Mouse (Mus musculus) ovary, postnatal 14 days (tissue): Measurements from ENCODE around the gene Daam2.

ENCODE experiments used
- DNase-seq: peaks from one replicate; pipeline ENCODE4 v3.0.0; 2022; ENCODE audit warnings: low spot score

Daam2 gene

DNA sequence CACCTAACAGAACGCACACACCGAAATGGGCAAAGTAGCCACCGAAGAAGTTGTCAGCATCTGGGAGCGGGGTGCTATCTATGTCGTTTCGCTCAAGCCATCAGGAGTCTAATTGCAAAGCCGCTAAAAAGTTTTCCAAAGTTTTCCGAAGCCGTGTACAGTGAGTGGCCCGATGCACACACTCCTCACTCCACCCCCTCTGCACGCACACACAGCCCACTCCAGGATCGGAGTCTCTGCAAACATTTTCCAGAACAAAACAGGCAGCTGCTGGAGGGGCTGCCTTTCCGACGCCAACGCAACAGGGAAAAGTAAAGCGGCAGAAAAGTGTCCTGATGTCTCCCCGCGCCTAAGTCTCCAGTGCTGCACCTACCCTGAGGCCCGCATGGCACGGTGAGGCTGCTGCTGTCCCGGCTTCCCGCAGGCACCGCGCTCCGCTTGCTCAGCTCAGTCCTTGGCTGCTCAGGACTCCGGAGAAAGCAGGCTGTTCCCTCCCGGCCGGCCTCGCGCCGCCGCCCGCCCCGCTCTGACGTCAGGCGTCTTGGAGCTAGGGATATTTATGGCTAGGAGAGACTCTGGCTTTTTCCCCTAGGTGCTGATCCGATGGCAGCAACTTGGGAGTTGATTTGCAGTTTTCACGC lies at the start of gene Daam2:
Daam2 (minus strand) TSS at position 514 of the 641 bp plus-strand sequence.
- peak; percentile 75 for DNase-seq

DNA sequence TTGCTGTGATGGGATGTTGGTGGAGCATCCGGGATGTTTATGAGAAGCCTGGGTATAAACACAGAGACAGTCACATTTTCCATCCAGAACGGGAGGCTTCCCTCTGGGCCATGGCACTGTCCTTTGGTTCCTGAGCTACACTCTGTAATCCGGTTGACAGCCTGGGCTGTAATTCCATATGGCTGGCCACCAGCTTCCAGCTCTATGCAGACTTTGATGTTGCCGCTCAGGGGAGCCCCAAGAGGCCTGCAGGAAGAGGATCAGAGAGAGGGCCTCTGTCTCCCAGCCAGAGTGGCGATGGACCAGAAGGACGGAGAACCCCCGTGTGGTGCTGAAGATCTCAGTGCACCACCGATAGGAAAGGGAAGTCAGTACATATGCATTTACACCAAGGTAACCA lies 46.2 kb upstream of the Daam2 start:
- DNase-seq: no peak

DNA sequence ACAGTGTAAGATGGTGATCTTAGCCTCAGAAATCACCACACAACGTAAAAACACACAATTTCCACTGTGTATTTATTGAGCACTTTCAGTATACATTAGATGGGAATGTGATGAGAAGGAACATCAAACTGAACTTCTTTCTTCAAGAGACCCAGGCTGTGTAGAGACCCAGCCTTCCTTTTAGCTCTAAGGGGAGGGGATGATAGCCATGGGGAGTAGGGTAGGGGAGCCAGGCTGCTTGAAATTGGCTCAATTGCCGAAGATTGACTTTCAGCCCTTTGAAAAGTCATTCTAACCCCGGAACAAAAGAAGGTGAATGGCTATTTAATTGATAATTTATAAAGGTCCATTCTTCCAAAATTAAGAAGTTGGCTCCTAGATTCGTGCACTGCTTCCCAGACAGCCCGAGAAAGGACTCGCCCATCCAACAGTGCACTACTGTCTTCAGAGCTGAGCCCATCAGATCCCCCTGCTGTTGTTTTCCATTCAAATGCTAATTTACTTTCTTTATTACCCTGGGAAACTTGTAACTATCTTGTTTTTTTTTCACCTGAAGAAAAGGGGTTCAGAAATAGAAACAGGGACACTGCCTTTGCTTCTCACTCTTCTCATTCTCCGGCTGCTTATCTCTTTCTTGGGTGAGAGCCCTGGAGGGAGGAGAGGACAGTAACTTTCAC lies 43.3 kb upstream of the Daam2 start:
- no peak for DNase-seq

DNA sequence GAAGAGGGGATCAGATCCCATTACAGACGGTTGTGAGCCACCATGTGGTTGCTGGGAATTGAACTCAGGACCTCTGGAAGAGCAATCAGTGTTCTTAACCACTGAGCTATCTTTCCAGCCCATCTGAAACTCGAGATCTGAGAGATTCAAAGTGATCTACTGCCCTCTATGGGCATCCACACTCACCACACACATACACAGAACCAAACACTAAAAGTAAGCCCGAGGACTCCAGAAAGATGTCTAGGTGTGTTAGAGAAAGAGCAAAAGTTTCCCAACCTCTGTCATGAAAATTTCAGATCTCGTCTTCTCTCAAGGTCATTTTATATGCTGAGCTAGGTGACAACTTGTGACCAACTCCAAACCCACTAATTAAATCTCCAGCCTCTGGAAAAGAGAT lies 41.3 kb upstream of the Daam2 start:
- no peak for DNase-seq

DNA sequence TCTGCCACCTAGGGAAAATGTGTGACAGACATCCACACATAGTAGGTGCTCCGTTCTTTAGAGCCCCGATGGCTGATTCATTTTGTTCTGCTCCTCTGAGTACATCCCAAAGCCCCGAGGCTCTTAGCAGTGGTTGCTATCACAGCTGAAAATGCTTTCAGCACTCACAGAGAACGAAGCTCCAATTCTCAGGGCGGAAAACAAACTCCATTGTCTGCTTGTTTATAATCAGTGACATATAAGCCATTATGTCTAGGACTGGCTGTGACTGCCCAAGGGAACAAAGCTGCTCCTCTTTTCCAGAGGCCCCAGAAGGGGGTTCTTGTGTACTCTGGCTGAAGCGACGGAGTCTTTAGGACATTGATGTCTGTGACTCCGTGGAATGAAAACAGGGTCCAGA lies 25.9 kb upstream of the Daam2 start:
- no peak for DNase-seq

DNA sequence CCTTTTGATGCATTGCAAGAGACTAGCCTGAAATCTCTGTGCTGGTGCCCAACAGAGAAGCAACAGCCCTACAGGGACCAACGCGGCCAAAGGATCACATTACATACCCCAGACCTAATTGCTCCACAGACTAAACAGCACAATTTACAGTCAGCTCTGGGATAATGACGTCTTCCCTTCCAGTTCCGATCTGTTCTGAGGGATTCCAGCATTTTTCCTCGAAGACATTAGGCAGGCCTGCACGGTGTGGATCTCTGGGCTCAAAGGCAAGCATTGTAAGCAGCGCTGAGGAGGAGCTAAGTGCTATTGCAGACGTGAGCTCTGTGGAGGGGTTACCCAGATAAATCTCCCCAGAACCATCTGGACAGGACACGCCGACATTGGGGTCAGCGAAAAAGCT lies 18.3 kb upstream of the Daam2 start:
- DNase-seq: no peak

DNA sequence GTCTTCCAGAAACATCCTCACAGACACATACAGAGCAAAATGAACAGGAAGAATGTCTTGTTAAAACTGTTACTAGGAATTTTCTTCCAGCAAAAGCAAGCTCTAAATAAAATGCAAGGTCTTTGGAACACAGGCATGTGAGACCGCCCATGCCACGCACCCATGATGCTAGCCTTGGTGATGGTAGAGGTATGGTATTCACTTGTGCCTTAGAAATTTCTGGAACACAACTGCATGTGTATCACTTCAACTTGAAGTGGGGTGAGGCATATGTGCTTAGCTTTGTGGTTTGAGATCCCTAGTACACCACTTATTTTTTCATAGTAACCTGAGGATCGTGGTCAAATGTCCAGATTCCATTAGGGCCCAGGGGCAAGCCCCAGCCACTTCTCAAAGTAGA lies 13.2 kb upstream of the Daam2 start:
- DNase-seq: no peak

DNA sequence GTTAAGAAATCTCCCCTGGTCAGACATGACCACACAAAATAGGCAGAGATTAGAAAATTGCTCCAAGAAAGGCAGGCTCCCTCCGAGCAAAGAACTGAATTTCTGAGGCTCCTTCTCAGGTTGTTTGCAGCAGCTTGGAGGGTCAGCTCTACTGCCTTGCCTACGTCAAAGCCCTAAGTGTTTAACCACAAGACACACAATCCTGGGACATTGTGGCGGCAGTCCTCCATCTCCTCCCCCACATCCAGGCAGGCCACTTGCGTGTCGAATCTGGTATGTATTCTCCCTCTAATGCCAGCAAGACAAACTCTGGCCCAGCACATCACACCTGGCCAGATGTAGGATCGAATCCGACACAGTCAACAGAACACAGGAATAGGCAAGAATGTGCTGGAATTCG lies 4.6 kb upstream of the Daam2 start:
- no peak for DNase-seq

DNA sequence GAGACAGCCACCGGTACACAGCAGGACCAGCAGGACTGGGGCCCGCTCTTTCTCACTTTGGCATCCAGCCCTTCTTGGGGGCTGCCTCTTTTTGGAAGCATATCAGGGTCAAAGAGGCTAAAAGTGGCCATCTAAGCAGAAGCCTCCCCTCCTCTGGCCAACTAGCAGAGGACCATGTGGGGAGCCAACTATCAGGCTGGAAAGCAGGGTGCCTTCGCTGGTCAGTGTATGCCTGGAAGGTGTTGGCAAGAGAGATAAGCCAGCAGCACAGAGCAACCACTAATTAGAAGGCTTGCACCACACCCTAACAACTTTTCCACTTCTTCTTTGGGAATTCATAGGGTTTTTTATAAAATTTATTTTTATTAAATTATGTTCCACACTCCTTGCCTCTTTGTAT lies 346 bp upstream of the Daam2 start:
- DNase-seq: no peak

DNA sequence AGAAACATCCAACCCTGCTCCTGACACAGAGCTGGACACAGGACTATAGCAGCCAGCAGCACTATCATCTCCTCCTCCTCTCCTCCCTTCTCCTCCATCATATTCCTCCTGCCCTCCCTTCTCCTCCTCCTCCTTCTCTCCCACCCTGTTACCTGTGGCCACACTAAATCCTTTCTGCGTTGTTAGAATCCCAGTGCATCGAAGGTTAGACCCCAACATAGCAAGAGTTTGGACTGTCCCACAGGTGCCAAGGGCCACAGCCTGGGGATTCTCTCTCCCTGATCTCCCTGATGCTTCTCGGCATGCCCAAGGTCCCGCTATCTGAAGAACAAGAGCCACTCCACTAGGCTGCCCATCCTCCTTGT lies 745 bp downstream of the Daam2 start:
- DNase-seq: no peak

DNA sequence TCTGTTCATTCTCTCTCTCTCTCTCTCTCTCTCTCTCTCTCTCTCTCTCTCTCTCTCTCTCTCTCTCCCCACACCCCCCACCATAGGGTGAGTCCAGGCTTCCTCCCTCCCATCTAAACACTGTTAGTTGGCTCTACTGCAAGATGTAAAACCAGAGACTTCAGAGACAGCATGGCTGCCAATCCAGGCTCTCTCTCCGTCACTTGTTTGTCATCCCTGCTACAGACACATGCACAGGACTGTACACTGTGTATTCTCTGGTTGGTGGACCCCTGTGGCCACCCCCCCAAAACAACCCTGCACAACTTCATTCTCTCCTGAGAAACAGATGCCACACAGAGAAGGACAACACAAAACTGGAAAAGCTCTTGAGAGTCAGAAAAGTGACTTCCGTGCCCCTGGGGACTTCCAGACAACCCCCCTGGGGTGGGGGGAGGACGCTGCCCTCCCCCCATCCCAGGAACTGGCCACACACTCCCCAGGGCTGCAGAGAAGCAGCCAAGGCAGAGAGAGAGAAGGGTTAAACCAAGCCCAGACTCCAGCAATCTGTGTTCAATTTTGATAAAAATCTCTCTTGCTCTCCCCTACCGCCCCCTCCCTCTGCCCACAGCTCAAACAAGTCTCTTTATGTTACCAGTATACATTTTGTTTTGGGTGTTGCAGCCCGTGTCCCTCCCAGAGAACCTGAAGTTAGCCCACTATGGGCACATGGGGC lies 1.3 kb downstream of the Daam2 start:
- DNase-seq: no peak

DNA sequence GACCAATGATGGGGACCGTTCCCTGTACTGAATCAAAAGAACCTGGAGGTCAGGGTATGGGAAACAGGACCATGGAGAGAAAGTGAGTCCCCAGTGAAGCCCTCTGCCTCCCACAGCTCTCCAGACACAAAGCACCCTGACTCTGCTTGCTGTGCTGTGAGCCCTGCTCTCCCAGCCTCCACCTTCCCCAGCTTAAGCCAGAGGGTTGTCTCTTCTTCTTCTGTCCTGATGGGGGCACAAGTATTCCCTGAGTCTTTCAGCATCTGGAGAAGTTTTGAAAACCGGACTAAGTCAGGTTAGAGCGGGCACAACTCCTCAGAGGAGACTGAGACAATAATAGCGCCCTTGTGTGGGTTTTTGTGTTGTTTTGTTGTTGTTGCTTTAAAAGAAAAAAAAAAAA lies 2.2 kb downstream of the Daam2 start:
- DNase-seq: no peak

DNA sequence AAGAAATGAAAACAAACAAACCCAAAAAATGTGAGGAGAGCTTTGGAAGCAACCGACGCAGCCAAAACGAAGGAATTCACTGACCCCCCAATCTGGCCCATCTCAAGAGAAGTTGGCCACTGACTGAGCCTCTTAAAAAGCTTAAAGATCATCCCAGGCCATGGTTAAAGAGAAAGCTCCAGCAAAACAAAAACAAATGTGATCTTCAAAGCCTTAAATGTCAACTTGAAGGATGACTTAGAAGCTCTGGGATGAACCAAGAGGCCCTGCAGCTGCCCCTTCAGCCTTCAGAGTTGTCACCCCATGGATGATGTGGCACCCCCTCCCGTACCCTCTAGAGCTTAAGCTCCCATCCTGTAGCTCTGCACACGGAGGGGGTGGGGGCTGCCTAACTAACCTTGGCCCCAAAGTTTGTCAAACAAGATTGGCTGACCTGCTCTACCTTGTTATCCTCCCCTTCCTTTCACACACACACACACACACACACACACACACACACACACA lies 4.3 kb downstream of the Daam2 start:
- no peak for DNase-seq

DNA sequence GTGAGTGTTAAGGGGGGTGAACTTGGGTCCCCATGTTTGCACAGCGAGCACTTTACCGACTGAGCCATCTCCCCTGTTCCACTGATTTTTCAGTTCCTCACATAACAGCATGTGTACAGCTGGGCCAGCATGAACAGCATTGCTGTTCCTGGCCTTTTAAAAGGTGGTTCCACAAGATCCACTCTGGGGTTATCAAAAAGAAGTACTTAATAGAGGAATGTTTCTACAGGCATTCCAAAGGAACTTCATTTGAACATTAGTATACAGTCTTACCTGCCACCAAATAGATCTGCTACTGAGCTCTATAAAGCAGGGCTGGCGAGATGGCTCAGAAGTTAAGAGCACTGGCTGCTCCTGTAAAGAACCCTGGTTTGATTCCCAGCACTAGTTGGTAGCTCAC lies 8.0 kb downstream of the Daam2 start:
- no peak for DNase-seq

DNA sequence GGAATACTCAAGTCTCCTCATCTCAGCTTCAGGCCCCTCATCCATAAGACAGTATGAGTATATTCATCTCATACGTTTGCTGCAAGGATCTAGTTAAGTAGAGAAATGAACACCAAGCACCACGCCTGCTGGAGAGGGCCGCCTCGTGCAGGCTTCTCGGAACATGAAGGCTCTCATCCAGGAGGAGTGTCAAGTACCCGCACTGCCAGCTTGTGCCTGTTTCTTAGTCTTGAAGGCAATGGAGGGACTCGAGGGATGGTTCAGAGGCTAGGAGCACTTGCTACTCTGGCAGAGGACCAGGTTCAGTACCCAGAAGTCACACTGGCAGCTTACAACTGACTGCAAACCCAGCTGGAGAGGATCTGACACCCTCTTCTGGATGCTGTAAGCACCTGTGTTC lies 12.2 kb downstream of the Daam2 start:
- DNase-seq: no peak

DNA sequence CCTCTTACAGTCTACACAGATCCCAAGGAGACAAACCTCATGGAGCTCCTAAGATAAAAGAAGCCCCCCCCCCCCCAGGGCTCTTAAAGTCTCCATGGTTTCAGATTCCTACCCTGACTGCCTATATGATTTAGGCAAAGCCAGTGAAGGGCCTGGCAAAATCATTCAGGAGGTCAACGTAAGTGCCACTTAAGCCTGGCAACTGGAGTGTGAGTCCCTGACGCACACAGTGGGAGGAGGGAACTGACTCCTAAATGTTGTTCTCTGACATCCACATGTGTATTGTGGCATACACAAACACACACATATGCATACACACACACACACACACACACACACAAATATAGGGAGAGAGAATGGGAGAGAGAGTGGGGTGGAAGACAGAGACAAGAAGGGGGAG lies 12.7 kb downstream of the Daam2 start:
- DNase-seq: no peak

DNA sequence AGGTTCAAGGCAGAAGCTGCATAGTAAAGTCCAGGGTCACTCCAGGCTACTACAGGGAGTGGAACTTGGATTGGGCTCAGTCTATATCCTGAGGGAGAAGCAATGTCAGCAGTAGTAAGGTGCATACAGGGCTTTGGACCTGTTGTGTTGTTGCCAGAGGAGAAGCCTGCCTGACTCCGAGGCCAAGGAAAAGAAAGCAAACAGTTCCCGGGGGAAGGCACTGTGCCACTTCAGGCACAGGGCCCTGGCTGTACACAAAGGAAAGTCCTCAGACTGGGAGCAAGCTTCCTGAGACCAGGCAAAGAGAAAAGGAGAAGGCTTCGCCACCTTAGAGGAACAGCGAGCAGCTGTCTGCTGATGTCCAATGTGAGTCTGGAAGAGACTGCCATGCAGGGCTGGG lies 18.1 kb downstream of the Daam2 start:
- no peak for DNase-seq

DNA sequence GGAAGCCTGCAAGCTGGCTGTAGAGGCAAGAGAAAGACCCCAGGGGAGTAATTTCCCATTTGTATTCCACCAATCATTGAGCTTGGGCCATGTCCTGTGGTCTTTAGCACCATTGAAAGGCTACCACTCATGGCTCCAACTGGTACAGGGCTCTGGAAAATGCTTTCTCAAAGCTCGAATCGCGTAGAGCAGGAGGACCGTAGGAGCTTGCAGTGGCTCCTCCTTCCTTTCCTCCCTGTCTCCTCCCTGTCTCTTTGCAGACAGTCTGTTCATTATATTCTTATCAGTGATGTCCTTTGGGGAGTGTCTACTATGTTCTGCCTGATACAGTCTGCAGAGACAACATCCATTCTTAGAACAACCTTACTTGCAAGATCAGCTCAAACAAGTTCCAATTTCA lies 18.7 kb downstream of the Daam2 start:
- DNase-seq: no peak

DNA sequence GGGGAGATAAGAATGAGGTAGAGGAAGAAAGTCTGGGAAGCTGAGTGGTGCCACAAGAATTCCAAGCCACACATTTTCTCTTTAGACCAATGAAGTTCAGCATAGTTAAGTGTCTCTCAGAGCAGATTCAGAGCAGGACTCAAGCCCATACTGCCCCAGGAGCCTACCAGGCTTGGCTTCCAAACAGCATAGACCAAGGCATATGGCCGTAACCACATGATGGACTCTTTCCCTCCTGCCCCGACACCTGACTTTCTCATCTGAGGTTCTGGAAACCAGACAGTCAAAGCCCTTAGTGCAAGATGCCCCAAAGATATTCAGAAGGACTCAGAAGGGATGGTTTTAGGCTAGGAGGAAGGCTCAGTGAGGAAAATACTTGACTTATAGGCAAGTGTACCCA lies 19.6 kb downstream of the Daam2 start:
- no peak for DNase-seq

DNA sequence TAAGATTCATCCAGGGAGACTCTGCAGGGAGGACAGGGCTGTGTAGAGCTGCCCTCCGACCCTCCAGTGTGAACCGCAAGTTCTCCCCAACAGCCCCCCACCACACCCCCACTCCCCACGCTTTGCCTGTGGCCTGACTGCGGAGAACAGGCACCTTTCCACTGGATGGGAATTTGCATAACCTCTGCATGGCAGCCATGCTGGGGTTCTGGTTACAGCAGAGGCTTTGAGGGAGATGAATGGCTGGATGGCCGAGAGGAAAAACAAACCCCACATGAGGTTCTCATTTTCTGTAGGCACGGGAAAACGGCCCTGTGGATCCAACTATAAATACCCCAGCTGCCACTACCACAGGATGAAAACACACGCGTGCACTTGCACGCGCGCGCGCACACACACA lies 23.4 kb downstream of the Daam2 start:
- DNase-seq: no peak

DNA sequence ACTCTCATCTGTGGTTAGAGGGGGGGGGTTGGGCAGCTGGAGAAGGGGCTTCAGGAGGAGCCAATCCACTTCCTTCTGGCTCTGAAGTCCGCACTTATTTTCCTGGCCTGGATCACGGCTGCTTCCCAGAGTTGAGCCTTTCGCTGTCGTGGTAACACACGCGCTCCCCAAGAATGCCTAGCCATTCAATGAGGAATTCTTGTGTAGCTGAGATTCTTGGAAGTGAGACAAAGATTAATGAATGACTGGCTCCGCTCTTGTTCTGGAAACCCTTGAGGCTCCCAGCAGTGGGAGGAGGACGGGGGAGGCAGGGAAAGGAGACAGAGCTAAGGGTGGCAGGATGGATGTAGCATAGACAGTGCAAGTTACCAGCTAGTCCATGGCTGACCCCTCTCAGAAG lies 24.9 kb downstream of the Daam2 start:
- peak; percentile 20 for DNase-seq

DNA sequence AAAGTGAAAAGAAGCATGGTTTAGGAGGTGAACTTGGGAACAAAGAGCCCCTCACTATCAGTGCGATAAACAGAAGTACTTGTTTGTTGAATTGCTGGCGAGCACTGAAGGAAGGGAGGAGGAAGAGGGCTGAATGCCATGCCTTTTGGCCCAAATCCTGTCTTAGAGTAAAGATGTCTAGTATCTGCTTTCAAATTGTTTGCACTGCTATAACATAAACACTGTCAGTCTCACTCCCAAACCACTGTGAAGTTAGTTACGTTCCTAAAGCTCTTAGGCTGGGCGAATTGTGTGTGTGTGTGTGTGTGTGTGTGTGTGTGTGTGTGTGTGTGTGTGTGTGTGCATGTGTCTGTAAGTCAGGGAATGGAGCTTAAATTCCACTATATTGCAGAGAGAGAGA lies 28.6 kb downstream of the Daam2 start:
- no peak for DNase-seq

DNA sequence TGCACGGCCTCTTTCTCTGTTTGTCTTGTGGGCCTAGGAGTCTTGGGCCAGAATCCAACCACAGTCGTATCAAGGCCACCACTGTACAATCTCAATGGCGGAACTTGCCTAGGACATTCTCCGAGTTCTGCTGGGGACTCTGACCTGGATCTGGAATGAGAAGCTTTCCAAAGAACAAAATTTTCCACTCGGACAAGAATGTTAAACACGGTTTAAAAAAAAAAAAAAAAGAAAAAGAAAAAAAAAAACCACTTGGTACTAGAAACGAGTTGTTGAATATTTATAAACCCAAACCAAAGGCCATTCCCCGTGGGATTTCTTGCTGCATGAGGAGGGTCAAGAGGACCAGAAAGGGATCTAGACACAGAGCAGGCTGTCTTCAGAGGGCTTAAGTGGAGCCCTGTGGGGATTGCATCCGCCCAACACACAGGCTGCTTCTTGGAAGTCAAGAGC lies 29.9 kb downstream of the Daam2 start:
- no peak for DNase-seq
